Mouse (Mus musculus) olfactory bulb, adult 2 months (tissue): ENCODE results near the gene Pacsin3.

Source experiments
- CTCF ChIP-seq: fragments of 200-500 bp; IDR thresholded peaks from 2 replicates; pipeline ENCODE4 v1.5.1; 2012; ENCODE audit warnings: low read depth, mild to moderate bottlenecking, low read length, moderate library complexity; ENCODE audit not compliant: insufficient read depth
- POLR2A ChIP-seq: fragments of 200-500 bp; IDR thresholded peaks from 2 replicates; pipeline ENCODE4 v1.6.1; 2012; ENCODE audit warnings: mild to moderate bottlenecking, low read depth, low read length, moderate library complexity; ENCODE audit not compliant: insufficient read depth

- TF ChIP-seq CTCF (no peak), POLR2A (no peak)
These were observed 53.8 kb downstream of the Pacsin3 start for GRCm38 (mm10) chr2:91309546-91309945.
